Comparison of ENCODE assay signal across 16 mouse cellular contexts in the genomic region with DNA sequence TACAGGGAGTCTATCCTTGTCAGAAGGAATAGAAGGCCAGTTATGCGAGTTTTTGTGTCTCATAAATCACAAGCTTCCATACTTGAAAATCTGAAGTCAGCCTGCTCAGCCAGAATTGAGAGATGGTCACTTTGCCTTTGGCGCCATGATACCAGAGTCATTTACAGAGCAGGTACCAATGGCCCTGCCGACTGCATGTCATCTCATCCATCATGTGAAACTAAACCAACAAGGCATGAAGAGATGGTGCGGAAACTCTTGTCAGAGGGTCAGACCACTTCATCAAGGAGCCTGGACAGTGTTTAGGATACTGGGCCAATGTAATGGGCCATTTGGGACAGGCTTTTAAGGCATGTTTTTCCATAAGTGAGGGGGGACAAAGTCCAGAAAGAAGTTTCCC.
"Had no signal": no experiment of that assay in that cellular context is flagged by ENCODE, and none has a peak within 500 bp of the region (broad histone marks: within the 10 kb centered on the region; RNA-seq: fewer than 3 reads in every experiment).

No protein-coding gene starts in this region.

- H3K4me1 ChIP-seq: neural tube, embryonic 13.5 days; neural tube, embryonic 15.5 days; stomach, embryonic 15.5 days had no signal

- H3K4me2 ChIP-seq: neural tube, embryonic 13.5 days; neural tube, embryonic 15.5 days; stomach, embryonic 15.5 days had no signal

- H3K36me3 ChIP-seq: neural tube, embryonic 13.5 days; neural tube, embryonic 15.5 days; stomach, embryonic 15.5 days had no signal

- H3K9ac ChIP-seq: neural tube, embryonic 13.5 days; neural tube, embryonic 15.5 days; stomach, embryonic 15.5 days had no signal

- DNase-seq: retina, postnatal 1 day; right cerebral cortex, adult 18-20 months; right cerebral cortex, postnatal 14 days; right cerebral cortex, postnatal 25 days; right cerebral cortex, postnatal 4 days; spleen, adult 18-20 months; thymus, adult 18-20 months; thymus, adult 2 months; thymus, postnatal 14 days; thymus, postnatal 25 days; thymus, postnatal 36 days; thymus, postnatal 4 days had no signal

- H3K9me3 ChIP-seq: neural tube, embryonic 13.5 days; neural tube, embryonic 15.5 days; stomach, embryonic 15.5 days had no signal

- H3K27ac ChIP-seq: neural tube, embryonic 13.5 days; neural tube, embryonic 15.5 days; stomach, embryonic 15.5 days; stomach, postnatal 0 days had no signal

- H3K27me3 ChIP-seq: neural tube, embryonic 13.5 days; neural tube, embryonic 15.5 days; stomach, embryonic 15.5 days had no signal

- H3K4me3 ChIP-seq: neural tube, embryonic 13.5 days; neural tube, embryonic 15.5 days; stomach, embryonic 15.5 days had no signal
